Mouse (Mus musculus) fat pad, adult 2 months (tissue): ENCODE results near the gene Hist1h2bb.

ENCODE experiments used
- DNase-seq: peaks from one replicate; pipeline ENCODE4 v3.0.0-alpha.2; 2011; ENCODE audit warnings: low read depth, low spot score; ENCODE audit errors: extremely low read depth

The Hist1h2bb gene

GRCm38 (mm10) chr13:23725213-23725612 lies 21.3 kb upstream of the Hist1h2bb start:
- DNase-seq, result no peak

GRCm38 (mm10) chr13:23728472-23729191 lies 17.9 kb upstream of the Hist1h2bb start:
- DNase-seq, result no peak

GRCm38 (mm10) chr13:23729192-23729525 lies 17.4 kb upstream of the Hist1h2bb start:
- no peak for DNase-seq

- DNase-seq, result no peak
Measured at GRCm38 (mm10) chr13:23729706-23730105, 16.8 kb upstream of the Hist1h2bb start.

GRCm38 (mm10) chr13:23730479-23730878 lies 16.1 kb upstream of the Hist1h2bb start:
- DNase-seq, result no peak

- DNase-seq, result no peak
Measured at GRCm38 (mm10) chr13:23732156-23732804, 14.3 kb upstream of the Hist1h2bb start.

- no peak for DNase-seq
Measured at GRCm38 (mm10) chr13:23737091-23737490, 9.4 kb upstream of the Hist1h2bb start.

- no peak for DNase-seq
Measured at GRCm38 (mm10) chr13:23738041-23738440, 8.5 kb upstream of the Hist1h2bb start.

GRCm38 (mm10) chr13:23738677-23739068 lies 7.9 kb upstream of the Hist1h2bb start, which contains the start of gene Hist1h1c:
TSS of gene Hist1h1c (plus strand) at chr13:23738808.
- no peak for DNase-seq

GRCm38 (mm10) chr13:23739069-23739921 lies 7.2 kb upstream of the Hist1h2bb start:
- DNase-seq, result no peak

GRCm38 (mm10) chr13:23739922-23740252 lies 6.6 kb upstream of the Hist1h2bb start:
- no peak for DNase-seq

GRCm38 (mm10) chr13:23740256-23740840 lies 6.2 kb upstream of the Hist1h2bb start:
- no peak for DNase-seq

- no peak for DNase-seq
Measured at GRCm38 (mm10) chr13:23740910-23741309, 5.6 kb upstream of the Hist1h2bb start.

GRCm38 (mm10) chr13:23742007-23742406 lies 4.5 kb upstream of the Hist1h2bb start:
- no peak for DNase-seq

- DNase-seq, result no peak
Measured at GRCm38 (mm10) chr13:23743215-23743614, 3.3 kb upstream of the Hist1h2bb start.

- no peak for DNase-seq
Measured at GRCm38 (mm10) chr13:23743963-23744362, 2.6 kb upstream of the Hist1h2bb start.

GRCm38 (mm10) chr13:23744421-23745380 lies 1.8 kb upstream of the Hist1h2bb start:
- no peak for DNase-seq

- no peak for DNase-seq
Measured at GRCm38 (mm10) chr13:23745381-23746161, 963 bp upstream of the Hist1h2bb start, which contains the start of gene Hist1h3c. TSS of gene Hist1h3c (minus strand) at chr13:23745602.

GRCm38 (mm10) chr13:23747081-23747891 lies 752 bp downstream of the Hist1h2bb start:
- DNase-seq, result no peak
